Comparison of ENCODE assay signal across 8 mouse cellular contexts in genomic region chrX:70476792-70477776, GRCm38 (mm10). TPM values are rescaled to one million over a fixed set of nuclear protein-coding genes. Genes with fewer than 3 reads are reported as not detected.
DNase-seq lines count a peak whose midpoint lies in the region; ATAC-seq and TF ChIP-seq lines count a peak whose summit lies in the region.

Tmem185a (minus strand) TSS chrX:70477180.

- peak within 1 kb of the TSS; percentile 75 for H3K4me3 ChIP-seq in E14TG2a.4 (replicated peaks; ENCODE audit: low read length)
- peak within 1 kb of the TSS; percentile 53 for H3K4me3 ChIP-seq in forebrain, embryonic 14.5 days (ENCODE audit: low read depth, low read length)
- peak within 1 kb of the TSS; percentile 53 for H3K4me3 ChIP-seq in neural tube, embryonic 15.5 days (replicated peaks)

- intact Hi-C loops in heart, postnatal 14 days (cut with DNase I), result loop anchor here (10.0 kb wide), 1 partner anchor 92 kb away; the partner anchor contains the start of gene 1110012L19Rik

- 31% methylated on average over 42 of the region's 42 CpGs for WGBS in forebrain, embryonic 14.5 days
- 21% methylated on average over 30 of the region's 42 CpGs for WGBS in neural tube, embryonic 15.5 days

- peaks cover 10% of the 10 kb centered on the region; the same call in 1 of the 2 replicates for H3K4me1 ChIP-seq in E14TG2a.4 (replicated peaks; ENCODE audit: low read depth, low read length)
- H3K4me1 ChIP-seq in forebrain, embryonic 14.5 days (ENCODE audit: control insufficient read depth, insufficient read depth, low read length), result peaks cover 6% of the 10 kb centered on the region
- H3K4me1 ChIP-seq in neural tube, embryonic 15.5 days, result peaks cover 7% of the 10 kb centered on the region; the same call in 1 of the 2 replicates

- peak; percentile 65 for DNase-seq in c-Kit-positive CD71-positive TER-119-positive erythroid progenitor cells, embryonic 14.5 days (ENCODE audit: low spot score)
- peak; percentile 91 for DNase-seq in forebrain, embryonic 14.5 days (ENCODE audit: low spot score)
- DNase-seq in heart, postnatal 14 days, result peak; percentile 83
- peak; percentile 76 for DNase-seq in layer of hippocampus, adult 11-12 months (ENCODE audit: low spot score)
- peak; percentile 80 to 81 for DNase-seq in lung, adult 18-20 months
- peak; percentile 84 for DNase-seq in testis, postnatal 14 days (ENCODE audit: low spot score)

- H3K27ac ChIP-seq in forebrain, embryonic 14.5 days (ENCODE audit: low read depth, low read length), result peak within 1 kb of the TSS; percentile 81
- H3K27ac ChIP-seq in neural tube, embryonic 15.5 days (replicated peaks), result peak within 1 kb of the TSS; percentile 85

- no peaks in the 10 kb centered on the region for H3K27me3 ChIP-seq in E14TG2a.4 (ENCODE audit: insufficient read depth, low read length)
- H3K27me3 ChIP-seq in forebrain, embryonic 14.5 days (replicated peaks; ENCODE audit: control insufficient read depth, insufficient read depth, low read length), result no peaks in the 10 kb centered on the region
- H3K27me3 ChIP-seq in neural tube, embryonic 15.5 days (replicated peaks), result no peaks in the 10 kb centered on the region

- no peaks in the 10 kb centered on the region for H3K36me3 ChIP-seq in E14TG2a.4 (ENCODE audit: insufficient read depth, low read length)
- H3K36me3 ChIP-seq in forebrain, embryonic 14.5 days (ENCODE audit: control insufficient read depth, insufficient read depth, low read length), result no peaks in the 10 kb centered on the region
- H3K36me3 ChIP-seq in neural tube, embryonic 15.5 days, result no peaks in the 10 kb centered on the region

- no peaks in the 10 kb centered on the region for H3K9me3 ChIP-seq in E14TG2a.4 (ENCODE audit: low read length)
- H3K9me3 ChIP-seq in forebrain, embryonic 14.5 days (replicated peaks; ENCODE audit: control insufficient read depth, low read length), result no peaks in the 10 kb centered on the region
- no peaks in the 10 kb centered on the region for H3K9me3 ChIP-seq in neural tube, embryonic 15.5 days (replicated peaks)

- ATAC-seq in forebrain, embryonic 14.5 days, result peak; percentile 94
- peak; percentile 96 for ATAC-seq in neural tube, embryonic 15.5 days (ENCODE audit: low FRiP score)

- no peak for TF ChIP-seq CTCF in E14TG2a.4 (conservative IDR thresholded peaks at IDR 0.05; ENCODE audit: low read length)

- H3K9ac ChIP-seq in forebrain, embryonic 14.5 days (ENCODE audit: low read length), result peak within 1 kb of the TSS; percentile 69
- peak within 1 kb of the TSS; percentile 61 for H3K9ac ChIP-seq in neural tube, embryonic 15.5 days (replicated peaks)

- H3K4me2 ChIP-seq in forebrain, embryonic 14.5 days (ENCODE audit: low read length), result peak within 1 kb of the TSS; percentile 54
- peak within 1 kb of the TSS; percentile 58 for H3K4me2 ChIP-seq in neural tube, embryonic 15.5 days

RNA-seq across cellular contexts. Expression of gene Tmem185a, which starts in this region (rescaled TPM):
- polyA plus RNA-seq in forebrain, embryonic 14.5 days (2014; fragmentation: Nextera tagmentation; extraction: Ambion mirVana), result 57.1 and 62.0 TPM in 2 replicates
- total RNA-seq in heart, postnatal 14 days (2021), result 10 to 100 TPM; 20.9 to 22.9 TPM
- 44.3 and 44.4 TPM in 2 replicates for polyA plus RNA-seq in neural tube, embryonic 15.5 days (2015; fragmentation: Nextera tagmentation; extraction: Ambion mirVana)

Comparison
In these comparisons a context has a peak if more than half of its experiments do, and no peak if none do; other contexts are left out.
1. Peak in every context shown above with its lines: DNase-seq, ATAC-seq, H3K4me3 ChIP-seq and H3K27ac ChIP-seq.